Mouse (Mus musculus) heart, embryonic 12.5 days (tissue): ENCODE measurements at regions not wholly inside any gene's neighbourhood (a gene's known extent, or its start where the extent isn't known, plus 50 kb on each side); places are given as distances from the start of the nearest gene placed in this dataset.

ENCODE experiments used
- ATAC-seq: fragments of 200-750 bp; cut with Nextera tagmentation; 2 replicates; pipeline ENCODE4 v1.8.0; 2017; ENCODE audit warnings: moderate TSS enrichment, moderate library complexity; ENCODE audit not compliant: insufficient number of reproducible peaks, low FRiP score
- H3K27ac ChIP-seq: fragments of 300-500 bp; sonication (generic); 2 replicates; pipeline ENCODE4 v1.5.1; 2016; ENCODE audit warnings: mild to moderate bottlenecking, moderate library complexity; ENCODE audit not compliant: poor library complexity, severe bottlenecking
- H3K27me3 ChIP-seq: fragments of 300-500 bp; sonication (generic); replicated peaks from 2 replicates; pipeline ENCODE4 v1.6.1; 2016; ENCODE audit warnings: mild to moderate bottlenecking, moderate library complexity
- H3K36me3 ChIP-seq: fragments of 300-500 bp; sonication (generic); 2 replicates; pipeline ENCODE4 v1.6.1; 2016; ENCODE audit warnings: mild to moderate bottlenecking, moderate library complexity
- H3K4me1 ChIP-seq: fragments of 300-500 bp; sonication (generic); replicated peaks from 2 replicates; pipeline ENCODE4 v1.6.1; 2016; ENCODE audit warnings: mild to moderate bottlenecking
- H3K4me2 ChIP-seq: fragments of 300-500 bp; sonication (generic); 2 replicates; pipeline ENCODE4 v1.6.1; 2016; ENCODE audit warnings: mild to moderate bottlenecking, moderate library complexity
- H3K4me3 ChIP-seq: fragments of 300-500 bp; sonication (generic); 2 replicates; pipeline ENCODE4 v1.5.1; 2016; ENCODE audit warnings: mild to moderate bottlenecking
- H3K9ac ChIP-seq: fragments of 300-500 bp; sonication (generic); 2 replicates; pipeline ENCODE4 v1.6.1; 2016; ENCODE audit warnings: mild to moderate bottlenecking, moderate library complexity
- H3K9me3 ChIP-seq: fragments of 300-500 bp; sonication (generic); replicated peaks from 2 replicates; pipeline ENCODE4 v1.6.1; 2016; ENCODE audit warnings: mild to moderate bottlenecking, moderate library complexity
- WGBS: fragments of 180-500 bp; shearing (Covaris S2); methylation state at CpG from one replicate; pipeline ENCODE4 v1.1.7; 2016; 5-methylcytosine and 5-hydroxymethylcytosine counted together

- Histone ChIP-seq H3K36me3 (no peaks in the 10 kb centered on the region), H3K9ac (no peak overlapping the region), H3K4me3 (no peak overlapping the region), H3K9me3 (no peaks in the 10 kb centered on the region), H3K27ac (no peak overlapping the region), H3K4me2 (no peak overlapping the region), H3K27me3 (no peaks in the 10 kb centered on the region; the same call in 1 of the 2 replicates), H3K4me1 (no peaks in the 10 kb centered on the region)
- no peak for ATAC-seq
- 68% methylated on average over 10 of the region's 10 CpGs for WGBS
These were observed 160.4 kb upstream of the Auts2 start for GRCm38 (mm10) chr5:132703455-132704100.

- Histone ChIP-seq H3K4me3 (no peak overlapping the region), H3K4me1 (no peaks in the 10 kb centered on the region), H3K27me3 (no peaks in the 10 kb centered on the region), H3K27ac (no peak overlapping the region), H3K9me3 (no peaks in the 10 kb centered on the region), H3K36me3 (no peaks in the 10 kb centered on the region), H3K4me2 (no peak overlapping the region), H3K9ac (no peak overlapping the region)
- no peak for ATAC-seq
- 61% methylated on average over 3 of the region's 3 CpGs for WGBS
These were observed 159.4 kb upstream of the Auts2 start for GRCm38 (mm10) chr5:132702573-132702972.

GRCm38 (mm10) chr5:132690784-132691183 is 147.6 kb upstream of the Auts2 start:
- no peak overlapping the region for H3K9ac ChIP-seq
- no peaks in the 10 kb centered on the region for H3K27me3 ChIP-seq
- H3K9me3 ChIP-seq, result peaks cover 4% of the 10 kb centered on the region; the same call in 1 of the 2 replicates
- 83% methylated on average over 10 of the region's 10 CpGs for WGBS
- no peak for ATAC-seq
- no peaks in the 10 kb centered on the region for H3K36me3 ChIP-seq
- no peak overlapping the region for H3K27ac ChIP-seq
- no peak overlapping the region for H3K4me2 ChIP-seq
- no peaks in the 10 kb centered on the region for H3K4me1 ChIP-seq
- H3K4me3 ChIP-seq, result no peak overlapping the region

GRCm38 (mm10) chr5:132675261-132675660 is 132.1 kb upstream of the Auts2 start:
- WGBS, result 92% methylated on average over 11 of the region's 11 CpGs
- Histone ChIP-seq H3K27ac (no peak overlapping the region), H3K4me2 (no peak overlapping the region), H3K9me3 (no peaks in the 10 kb centered on the region), H3K4me3 (no peak overlapping the region), H3K27me3 (no peaks in the 10 kb centered on the region; the same call in 1 of the 2 replicates), H3K36me3 (no peaks in the 10 kb centered on the region), H3K9ac (no peak overlapping the region), H3K4me1 (no peaks in the 10 kb centered on the region)
- ATAC-seq, result no peak

- Histone ChIP-seq H3K27me3 (no peaks in the 10 kb centered on the region; the same call in 1 of the 2 replicates), H3K9ac (no peak overlapping the region), H3K36me3 (no peaks in the 10 kb centered on the region), H3K9me3 (no peaks in the 10 kb centered on the region), H3K4me3 (no peak overlapping the region), H3K4me2 (no peak overlapping the region), H3K4me1 (no peaks in the 10 kb centered on the region), H3K27ac (no peak overlapping the region)
- no peak for ATAC-seq
- WGBS, result 76% methylated on average over 6 of the region's 6 CpGs
These were observed 130.6 kb upstream of the Auts2 start for GRCm38 (mm10) chr5:132673599-132674305.

GRCm38 (mm10) chr5:132671496-132671895 is 128.4 kb upstream of the Auts2 start:
- H3K27ac ChIP-seq, result no peak overlapping the region
- no peaks in the 10 kb centered on the region for H3K36me3 ChIP-seq
- H3K4me2 ChIP-seq, result no peak overlapping the region
- WGBS, result 41% methylated on average over 5 of the region's 5 CpGs
- no peaks in the 10 kb centered on the region for H3K9me3 ChIP-seq
- H3K27me3 ChIP-seq, result no peaks in the 10 kb centered on the region; the same call in 1 of the 2 replicates
- no peak for ATAC-seq
- no peak overlapping the region for H3K4me3 ChIP-seq
- H3K4me1 ChIP-seq, result no peaks in the 10 kb centered on the region
- no peak overlapping the region for H3K9ac ChIP-seq

- Histone ChIP-seq H3K9ac (no peak overlapping the region), H3K27me3 (no peaks in the 10 kb centered on the region), H3K9me3 (no peaks in the 10 kb centered on the region), H3K36me3 (no peaks in the 10 kb centered on the region), H3K4me1 (no peaks in the 10 kb centered on the region), H3K27ac (no peak overlapping the region), H3K4me3 (no peak overlapping the region), H3K4me2 (no peak overlapping the region)
- 36% methylated on average over 4 of the region's 4 CpGs for WGBS
- no peak for ATAC-seq
These were observed 124.2 kb upstream of the Auts2 start for GRCm38 (mm10) chr5:132667316-132667715.

- Histone ChIP-seq H3K4me2 (no peak overlapping the region), H3K4me1 (no peaks in the 10 kb centered on the region), H3K27me3 (no peaks in the 10 kb centered on the region; the same call in 1 of the 2 replicates), H3K27ac (no peak overlapping the region), H3K9me3 (peaks cover 12% of the 10 kb centered on the region; the same call in 1 of the 2 replicates), H3K9ac (no peak overlapping the region), H3K36me3 (no peaks in the 10 kb centered on the region), H3K4me3 (no peak overlapping the region)
- no peak for ATAC-seq
- WGBS, result 50% methylated on average over 1 of the region's 1 CpGs
These were observed 118.1 kb upstream of the Auts2 start for GRCm38 (mm10) chr5:132661266-132661665.

- no peak for ATAC-seq
These were observed 116.9 kb upstream of the Auts2 start for GRCm38 (mm10) chr5:132660036-132660435.

GRCm38 (mm10) chr5:132654382-132654781 is 111.2 kb upstream of the Auts2 start:
- Histone ChIP-seq H3K4me1 (peaks cover 6% of the 10 kb centered on the region), H3K27ac (no peak overlapping the region), H3K36me3 (no peaks in the 10 kb centered on the region), H3K9ac (no peak overlapping the region), H3K27me3 (0 out of 2 replicates have a peak, but pooled peaks cover 8% of the 10 kb centered on the region), H3K4me3 (no peak overlapping the region), H3K9me3 (peaks cover 12% of the 10 kb centered on the region; the same call in 1 of the 2 replicates), H3K4me2 (no peak overlapping the region)
- WGBS, result 84% methylated on average over 7 of the region's 7 CpGs
- ATAC-seq, result no peak

More at GRCm38 (mm10) chr5:132660036-132660435, 116.9 kb upstream of the Auts2 start:
- H3K9me3 ChIP-seq, result peaks cover 12% of the 10 kb centered on the region; the same call in 1 of the 2 replicates
- no peaks in the 10 kb centered on the region; the same call in 1 of the 2 replicates for H3K27me3 ChIP-seq
- H3K4me1 ChIP-seq, result no peaks in the 10 kb centered on the region
- no peak overlapping the region for H3K27ac ChIP-seq
- H3K9ac ChIP-seq, result no peak overlapping the region
- H3K36me3 ChIP-seq, result no peaks in the 10 kb centered on the region
- no peak overlapping the region for H3K4me3 ChIP-seq
- H3K4me2 ChIP-seq, result no peak overlapping the region
- 67% methylated on average over 7 of the region's 7 CpGs for WGBS

GRCm38 (mm10) chr5:132653694-132654300 is 110.7 kb upstream of the Auts2 start:
- no peak for ATAC-seq
- H3K27ac ChIP-seq, result no peak overlapping the region

More at GRCm38 (mm10) chr5:132653694-132654300, 110.7 kb upstream of the Auts2 start:
- H3K9me3 ChIP-seq, result peaks cover 12% of the 10 kb centered on the region; the same call in 1 of the 2 replicates
- H3K4me2 ChIP-seq, result no peak overlapping the region
- no peak overlapping the region for H3K4me3 ChIP-seq
- no peaks in the 10 kb centered on the region for H3K36me3 ChIP-seq
- no peak overlapping the region for H3K9ac ChIP-seq
- H3K4me1 ChIP-seq, result peaks cover 6% of the 10 kb centered on the region
- 41% methylated on average over 6 of the region's 6 CpGs for WGBS
- 0 out of 2 replicates have a peak, but pooled peaks cover 8% of the 10 kb centered on the region for H3K27me3 ChIP-seq
